Mouse (Mus musculus) testis, postnatal 10 days (tissue): ENCODE measurements around the gene Aipl1.

Experiments used
- DNase-seq: peaks from one replicate; pipeline ENCODE4 v3.0.0; 2021; ENCODE audit warnings: low spot score

The Aipl1 gene

DNA sequence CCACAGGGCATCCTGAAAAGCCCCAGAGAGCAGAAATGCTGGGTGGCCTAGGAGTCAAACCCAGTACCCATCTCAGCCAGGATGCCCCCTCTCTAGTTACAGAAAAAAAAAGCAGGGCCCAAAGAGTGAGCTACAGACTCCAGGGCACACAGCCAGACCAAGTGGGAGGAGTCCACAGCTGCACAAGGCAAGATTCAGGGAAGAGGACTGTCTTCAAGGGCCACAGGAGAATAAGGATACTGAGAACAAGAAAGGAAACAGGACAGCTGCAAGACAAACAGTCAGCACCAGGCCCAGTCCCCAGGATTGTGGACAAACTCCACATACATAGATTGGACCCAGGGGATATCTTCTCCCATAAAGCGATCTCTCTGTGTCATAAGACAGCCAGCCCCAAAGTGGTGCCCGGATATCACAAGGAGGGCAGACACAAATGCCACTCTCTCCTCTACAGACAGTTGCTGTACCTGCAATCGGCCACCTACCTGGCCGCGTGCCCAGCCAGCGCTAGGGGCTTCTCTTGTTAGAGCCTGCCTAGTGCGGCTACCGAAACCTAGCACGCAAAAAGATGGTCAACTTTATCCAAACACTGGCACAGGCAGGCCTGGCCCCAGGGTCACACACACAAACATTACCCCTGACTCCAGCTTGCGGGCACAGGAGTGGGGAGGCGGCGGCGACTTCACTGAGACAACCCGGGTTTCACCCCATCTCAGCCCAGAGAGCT lies 13.0 kb upstream of the Aipl1 start:
- DNase-seq = peak; percentile 55

DNA sequence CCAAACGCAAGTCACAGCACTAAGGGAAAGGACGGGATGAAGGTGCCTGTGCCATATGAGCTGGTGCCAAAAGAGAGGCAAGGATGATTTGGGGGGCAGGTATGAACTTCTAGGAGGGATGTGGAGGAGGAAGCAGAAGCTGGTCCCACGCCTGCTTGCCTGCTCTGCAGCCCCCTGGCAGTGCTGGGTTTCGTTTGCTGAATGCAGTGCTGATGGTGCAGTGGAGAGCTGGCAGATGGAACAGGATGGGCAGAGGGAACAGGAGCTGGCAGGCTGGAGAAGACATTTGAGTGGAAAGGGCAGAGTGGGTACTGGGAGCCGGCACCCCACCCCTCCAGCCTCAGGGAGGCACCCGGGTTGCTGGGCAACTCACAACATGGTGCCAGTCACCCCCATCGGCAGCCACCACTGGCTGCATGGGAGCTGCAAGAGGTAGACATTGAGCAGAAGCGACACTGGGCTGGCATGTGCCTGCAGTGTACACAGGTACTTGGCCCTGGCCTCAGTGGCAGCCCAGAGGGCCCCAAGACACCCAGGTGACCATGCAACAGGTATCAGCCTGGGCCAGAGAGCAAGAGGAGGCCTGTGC lies 12.0 kb upstream of the Aipl1 start:
- DNase-seq = no peak

DNA sequence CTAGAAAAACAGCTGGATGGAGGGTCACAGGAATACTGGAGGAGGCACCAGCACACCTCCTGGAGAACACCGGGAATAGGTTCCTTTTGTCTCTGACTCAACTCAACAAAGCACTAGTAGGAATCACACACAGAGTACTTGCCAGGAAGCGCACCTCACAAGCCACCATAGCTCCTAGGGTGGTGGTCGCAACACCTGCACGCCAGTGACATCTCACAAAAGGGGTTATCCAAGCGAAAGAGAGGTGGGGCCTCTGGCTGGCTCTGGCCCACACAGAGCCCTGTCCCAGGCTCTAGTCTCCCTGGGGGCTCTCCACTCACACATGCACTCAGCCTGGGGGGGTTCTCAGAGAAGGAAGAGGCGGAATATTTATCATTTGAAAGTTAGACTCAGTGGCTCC lies 11.4 kb upstream of the Aipl1 start:
- no peak for DNase-seq

DNA sequence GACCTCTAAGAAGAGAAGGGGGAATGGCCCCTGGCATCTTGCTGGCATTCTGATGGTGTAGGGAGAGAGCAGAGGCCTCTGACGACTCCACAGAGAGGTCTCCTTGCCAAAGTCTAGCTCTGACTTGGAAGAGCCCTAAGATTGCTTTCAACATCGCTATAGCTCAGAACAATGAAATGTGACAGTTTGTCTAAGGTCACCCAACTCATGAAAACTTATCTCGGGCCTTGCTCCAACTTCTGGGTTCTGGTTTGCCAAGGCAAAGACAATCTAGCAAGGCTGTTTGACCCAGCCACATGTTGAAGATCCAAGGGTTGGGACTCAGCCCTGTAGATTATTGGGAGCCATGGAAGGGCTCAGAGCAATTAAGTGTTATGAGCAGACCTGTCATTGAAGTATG lies 6.9 kb upstream of the Aipl1 start:
- DNase-seq = no peak

DNA sequence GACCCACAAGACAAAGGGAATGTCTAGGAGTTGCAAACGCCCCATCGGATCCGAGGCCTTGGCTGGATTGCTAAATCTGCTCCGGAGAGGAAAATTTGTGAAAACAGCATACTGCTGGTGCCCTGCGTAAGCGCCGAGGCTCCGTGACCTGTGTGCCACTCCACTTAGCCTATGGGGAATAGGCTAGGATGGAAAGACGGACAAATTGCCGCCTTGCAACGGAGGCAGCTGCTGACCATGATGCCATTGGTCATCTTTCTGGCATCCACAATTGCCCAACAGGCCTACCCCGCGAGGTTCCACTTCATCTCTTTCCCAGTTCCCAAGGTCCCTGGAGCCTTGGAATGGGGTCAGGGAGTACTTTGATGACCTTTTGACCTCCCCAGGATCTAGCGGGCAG lies 5.3 kb upstream of the Aipl1 start:
- DNase-seq = no peak

DNA sequence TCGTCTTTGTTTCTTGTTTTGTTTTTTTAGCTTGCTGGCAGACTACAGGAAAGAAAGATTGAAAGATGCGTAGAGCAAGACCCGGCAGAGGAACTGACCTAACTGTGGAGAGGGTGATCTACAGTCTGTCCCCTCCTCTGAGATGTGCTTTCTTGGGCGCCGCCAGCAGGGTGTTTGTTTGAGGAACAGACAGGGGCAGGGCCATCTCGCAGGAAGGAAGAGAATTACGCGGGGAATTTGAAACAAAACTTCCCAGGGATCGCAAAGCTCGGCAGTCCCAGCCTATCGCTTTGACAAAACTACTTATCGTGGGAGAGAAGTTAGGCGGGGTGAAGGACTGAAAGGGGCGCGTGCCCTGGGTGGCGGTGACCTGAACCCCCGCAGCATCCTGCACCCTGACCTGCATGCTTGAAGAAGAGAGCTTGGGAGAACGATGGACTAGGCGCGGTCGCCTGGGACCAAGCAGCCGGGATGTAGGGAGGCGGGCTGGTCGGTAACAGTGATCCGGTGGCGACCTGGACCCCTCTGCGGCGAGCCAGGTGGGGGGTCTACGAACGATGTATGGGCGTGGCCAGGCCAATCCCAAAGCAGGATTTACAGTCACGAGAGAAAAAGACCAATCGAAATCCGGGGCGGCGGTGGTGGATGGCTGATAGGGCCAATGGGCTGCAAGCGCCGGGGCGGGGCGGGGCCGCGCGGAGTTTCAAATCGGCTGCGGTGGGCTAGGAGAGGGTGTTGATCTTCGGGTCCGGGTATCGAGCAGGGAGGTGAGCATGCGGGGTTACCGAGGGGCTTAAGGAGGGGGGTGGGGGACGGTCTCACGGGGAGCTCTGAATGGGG lies 4.7 kb upstream of the Aipl1 start, which contains the start of gene Pimreg:
TSS of gene Pimreg (plus strand) at position 265 of the 840 bp plus-strand sequence.
- DNase-seq = peak; percentile 92

DNA sequence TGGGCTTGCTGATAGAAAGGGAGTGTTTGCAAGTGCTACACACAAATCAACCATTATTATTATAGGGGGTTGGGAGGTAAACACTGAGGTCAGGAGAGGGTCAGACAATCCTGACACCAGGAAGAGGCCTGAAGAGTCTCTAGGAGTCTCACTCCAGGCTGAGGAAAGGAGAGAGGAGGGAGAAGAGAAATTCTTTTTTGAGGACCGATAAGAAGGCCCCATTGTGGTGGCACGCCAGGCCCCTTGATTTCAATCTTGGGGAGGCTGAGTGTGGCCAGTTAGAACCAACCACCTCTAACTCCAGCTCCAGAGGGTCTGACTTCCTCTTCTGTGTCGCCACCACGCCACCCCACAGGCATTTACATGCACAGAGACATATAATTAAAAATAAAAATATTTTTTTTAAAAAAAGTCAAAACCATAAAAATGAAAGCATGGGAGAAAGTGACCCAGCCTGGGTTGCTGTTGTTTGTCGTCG lies 4.0 kb upstream of the Aipl1 start:
- DNase-seq = no peak

DNA sequence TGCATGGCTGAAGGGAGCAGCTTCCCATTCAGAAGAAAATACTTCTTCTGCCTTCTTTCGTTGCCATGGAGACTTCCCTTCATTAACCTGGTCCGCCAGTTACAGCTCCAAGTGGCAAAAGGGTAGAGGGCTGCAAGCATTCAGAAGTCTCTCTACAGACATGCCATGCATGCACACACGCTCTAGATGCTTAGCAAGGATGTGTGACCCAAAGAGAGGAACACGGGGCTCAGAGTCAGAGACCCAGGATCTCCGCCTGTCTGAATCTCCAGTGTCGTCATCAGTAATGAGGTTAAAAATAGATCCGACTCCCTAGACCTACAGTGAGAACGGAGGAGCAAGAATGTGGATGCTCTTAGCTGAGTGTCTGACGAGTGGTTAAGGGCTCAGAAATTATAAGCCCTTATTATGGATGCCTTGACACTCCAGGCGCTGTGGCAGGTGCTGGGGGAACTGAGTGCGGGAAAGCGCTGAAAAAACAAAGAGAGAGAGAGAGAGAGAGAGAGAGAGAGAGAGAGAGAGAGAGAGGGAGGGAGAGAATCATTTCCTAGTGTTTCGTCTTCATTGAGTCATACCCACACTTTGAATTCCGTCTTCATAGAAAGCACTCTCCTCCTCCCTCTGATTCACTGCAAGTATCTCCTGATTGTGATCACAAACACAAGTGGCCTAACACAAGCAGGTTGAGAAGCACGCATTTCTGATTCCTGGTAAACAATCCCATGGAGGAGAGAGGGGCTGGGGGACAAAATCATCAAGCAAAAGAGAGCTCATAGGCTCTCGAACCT lies 2.5 kb upstream of the Aipl1 start:
- no peak for DNase-seq

DNA sequence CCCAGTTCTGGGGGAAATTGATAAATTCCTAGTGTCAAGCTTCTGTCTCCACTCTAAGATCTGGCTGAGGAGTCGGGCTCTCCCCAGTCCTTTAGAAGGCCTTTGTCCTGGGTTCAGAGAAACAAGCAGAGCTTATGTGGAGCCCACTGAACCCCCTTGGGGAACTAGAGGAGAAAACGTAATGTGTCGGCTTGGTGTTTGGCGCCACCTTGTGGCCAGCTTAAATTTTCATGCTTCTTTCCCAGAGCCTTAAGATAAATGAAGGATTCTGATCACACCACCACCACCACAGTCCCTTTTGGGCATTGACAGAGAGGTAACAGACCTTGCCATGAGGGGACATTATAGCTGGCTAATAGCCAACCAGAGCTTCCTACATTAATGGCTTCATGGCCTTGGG lies 687 bp upstream of the Aipl1 start:
- peak; percentile 86 for DNase-seq

DNA sequence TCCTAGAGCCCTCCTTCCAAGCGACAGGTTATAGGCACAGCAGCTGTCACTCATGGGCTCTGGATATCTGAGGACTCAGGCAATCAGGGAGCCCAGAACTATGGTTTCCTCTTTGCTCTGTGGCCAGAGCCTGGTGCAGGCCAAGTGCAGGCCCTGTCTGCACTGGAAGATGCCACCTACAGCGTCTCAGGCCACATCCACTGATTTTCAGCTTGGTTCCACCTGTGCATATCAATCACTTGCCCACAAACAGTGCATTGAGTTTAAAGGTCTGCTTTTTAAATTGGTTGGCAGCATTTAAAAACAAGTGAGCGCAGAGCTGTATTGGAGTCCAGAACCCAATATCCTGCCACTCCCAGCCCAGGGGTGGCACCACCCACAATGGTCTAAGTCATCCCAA lies 4.7 kb downstream of the Aipl1 start:
- DNase-seq = no peak

DNA sequence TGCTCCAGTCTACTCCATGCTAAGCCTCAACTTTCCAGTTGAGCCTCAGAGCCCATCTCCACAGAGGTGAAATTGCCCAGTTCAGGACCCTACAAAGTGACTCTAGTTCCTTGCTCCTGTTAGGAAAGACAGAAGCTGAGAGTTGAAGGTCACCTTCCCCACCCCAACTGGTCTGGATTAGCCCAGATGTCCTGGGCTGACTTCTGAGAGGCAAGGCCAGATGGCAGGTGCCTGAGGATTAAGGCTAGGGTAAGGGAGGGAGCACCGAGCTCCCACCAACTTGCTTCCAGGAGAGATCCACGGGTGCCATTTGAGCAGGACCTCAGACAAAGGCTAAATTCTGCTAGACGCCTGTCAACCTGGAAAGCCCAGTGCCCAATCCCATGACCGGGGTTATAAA lies 5.2 kb downstream of the Aipl1 start:
- no peak for DNase-seq

DNA sequence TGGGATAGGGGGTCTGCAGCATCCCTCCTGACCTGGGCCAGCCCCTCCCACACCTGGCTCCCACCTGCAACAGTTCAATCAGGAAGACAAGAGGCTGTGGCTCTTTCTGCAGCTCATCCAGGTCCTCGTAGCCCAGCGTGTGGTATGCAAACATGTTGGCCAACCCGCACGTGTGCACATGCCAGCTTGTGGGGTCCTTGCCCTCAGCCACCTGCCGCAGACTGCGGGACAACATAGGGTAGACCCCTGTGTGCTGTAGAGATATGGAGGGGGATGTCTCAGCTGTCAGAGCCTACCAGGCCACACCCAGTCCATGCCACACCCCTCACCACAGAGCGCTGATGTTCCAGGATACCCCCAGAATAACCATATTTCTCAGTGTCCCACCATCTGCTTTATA lies 6.0 kb downstream of the Aipl1 start:
- DNase-seq = no peak

DNA sequence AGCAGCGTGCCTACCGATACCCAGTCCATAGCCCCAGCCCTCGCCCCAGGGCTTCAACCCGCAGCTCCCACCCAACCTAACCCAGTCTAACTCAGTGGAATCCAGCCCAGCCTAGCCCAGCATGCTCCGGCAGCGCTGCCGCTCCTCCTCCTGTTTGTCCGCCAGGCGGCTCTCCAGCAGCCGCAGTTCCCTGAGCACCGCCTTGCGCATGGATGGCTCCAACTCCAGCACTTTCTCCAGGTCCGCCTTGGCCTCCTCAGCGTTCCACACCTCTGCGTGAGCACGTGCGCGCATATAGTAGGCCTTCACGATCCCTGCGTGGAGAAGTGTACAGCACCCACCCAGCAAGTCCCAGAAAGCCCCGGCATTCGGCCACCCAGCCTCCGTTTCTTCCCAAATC lies 8.2 kb downstream of the Aipl1 start:
- DNase-seq = peak; percentile 61

DNA sequence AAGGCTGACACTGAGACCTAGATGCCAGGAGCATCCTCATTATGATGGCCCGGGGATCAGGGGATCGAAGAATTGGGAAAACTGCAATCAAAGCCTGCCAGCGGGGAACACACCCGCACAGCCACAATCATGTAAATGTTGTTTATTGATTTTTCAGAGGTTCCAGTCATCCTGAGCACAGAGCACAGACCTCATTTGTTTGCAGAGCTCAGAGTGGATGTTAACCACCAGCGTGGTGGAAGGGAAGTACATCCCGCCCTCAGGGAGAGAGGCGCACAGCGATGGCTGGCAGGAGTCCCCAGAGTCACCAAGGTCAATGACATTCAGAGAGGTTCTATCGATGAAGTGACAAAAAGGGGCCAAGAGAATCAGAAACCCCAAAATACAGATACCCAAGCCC lies 9.5 kb downstream of the Aipl1 start:
- DNase-seq = no peak

DNA sequence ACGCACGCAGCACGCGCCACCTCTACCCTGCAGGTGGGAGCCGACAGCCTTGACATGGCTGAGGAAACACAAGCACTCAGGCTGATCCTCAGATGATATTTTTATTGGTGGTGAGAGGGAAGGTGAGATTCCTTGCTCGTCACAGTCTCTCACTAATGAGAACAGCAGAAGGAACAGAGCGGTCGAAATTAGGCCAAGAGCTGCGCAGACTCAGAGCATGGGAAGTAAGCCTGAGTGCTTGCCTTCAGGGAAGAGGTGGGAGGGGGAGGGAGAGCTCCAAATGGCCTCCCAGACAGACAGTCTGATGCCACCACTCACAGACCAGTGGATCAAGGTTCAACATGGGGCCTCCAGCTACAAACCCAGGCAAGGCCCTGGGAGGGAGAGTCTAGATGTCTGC lies 10.8 kb downstream of the Aipl1 start:
- no peak for DNase-seq

DNA sequence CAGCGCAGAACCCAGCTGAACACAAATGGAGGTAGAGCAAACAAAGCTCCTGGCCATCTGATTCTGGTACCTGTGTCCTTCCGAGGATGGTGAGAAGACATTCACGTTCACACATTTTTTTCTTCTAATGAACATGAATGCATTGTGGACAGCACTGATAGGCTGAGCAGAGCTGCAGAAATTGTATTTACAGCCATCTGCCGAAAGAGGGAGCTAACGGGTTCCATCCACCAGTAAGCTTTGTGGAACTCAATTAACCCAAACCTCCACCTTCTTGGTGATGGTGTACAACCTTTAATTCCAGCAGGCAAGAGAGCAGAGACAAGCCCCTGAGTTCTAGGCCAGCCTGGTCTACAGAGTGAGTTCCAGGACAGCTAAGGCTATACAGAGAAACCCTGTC lies 11.5 kb downstream of the Aipl1 start:
- no peak for DNase-seq

DNA sequence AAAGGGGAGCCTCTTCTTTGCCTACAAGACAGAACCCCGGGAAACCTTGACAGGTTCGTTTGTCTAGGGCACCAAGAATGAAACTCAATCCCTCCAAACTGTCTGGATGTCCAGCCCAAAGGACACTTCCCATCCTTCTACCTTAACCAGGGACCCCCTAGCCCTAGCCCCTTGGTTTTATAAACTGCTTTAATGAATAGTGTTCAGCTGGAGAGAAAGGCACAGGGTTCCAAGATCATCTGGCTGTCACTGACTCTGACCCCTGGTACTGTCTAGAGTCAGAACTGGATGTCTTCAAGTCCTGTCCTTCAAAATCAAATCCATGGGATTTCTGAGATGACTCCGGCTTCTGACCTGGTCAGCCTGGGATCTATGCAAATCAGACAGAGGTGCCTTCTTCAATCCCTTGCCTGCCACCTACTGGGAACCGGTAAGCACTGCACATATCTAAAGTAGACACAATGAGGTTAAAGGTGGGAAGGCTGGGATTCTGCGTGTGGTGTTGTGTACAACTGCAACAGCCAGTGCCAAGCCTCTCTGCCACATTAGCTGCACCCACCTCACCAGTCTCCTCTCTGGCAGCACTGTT lies 13.0 kb downstream of the Aipl1 start:
- DNase-seq = peak; percentile 79

DNA sequence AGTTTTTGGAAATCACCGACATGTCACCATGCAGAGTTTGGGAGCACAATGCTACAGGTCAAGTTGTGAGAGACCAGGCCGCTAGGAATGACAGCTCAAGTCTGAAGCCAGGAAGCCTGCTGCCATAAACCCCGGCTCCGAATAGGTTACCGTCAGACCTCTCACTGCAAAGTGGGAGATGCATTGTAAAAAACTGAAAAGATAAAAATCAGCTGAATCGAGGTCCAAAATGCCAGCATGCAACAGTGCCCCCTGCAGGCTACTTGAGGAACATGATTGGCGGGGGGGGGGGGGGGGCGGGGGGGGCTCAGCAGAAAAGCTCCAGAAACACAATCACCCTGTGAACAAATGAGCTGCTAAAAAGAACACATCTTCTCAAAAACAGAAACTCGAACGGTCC lies 13.7 kb downstream of the Aipl1 start:
- no peak for DNase-seq

DNA sequence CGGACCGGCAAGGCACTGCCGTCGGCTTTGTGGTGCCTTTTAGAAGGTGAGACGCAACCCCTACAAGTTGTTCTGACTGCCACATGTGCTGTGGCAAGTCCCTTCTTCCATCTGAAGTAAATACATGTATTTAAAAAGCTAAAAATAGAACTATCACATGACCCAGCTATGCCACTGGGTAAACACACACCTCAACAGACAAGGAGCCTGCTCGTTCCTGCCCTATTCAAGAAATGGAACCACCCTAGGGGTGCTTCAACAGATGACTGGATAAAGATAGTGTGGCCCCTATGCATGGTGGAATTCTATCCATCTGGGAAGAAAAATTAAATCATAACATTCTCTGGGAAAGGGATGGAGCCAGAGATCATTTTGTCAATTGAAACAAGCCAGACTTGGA lies 14.5 kb downstream of the Aipl1 start:
- DNase-seq = no peak

DNA sequence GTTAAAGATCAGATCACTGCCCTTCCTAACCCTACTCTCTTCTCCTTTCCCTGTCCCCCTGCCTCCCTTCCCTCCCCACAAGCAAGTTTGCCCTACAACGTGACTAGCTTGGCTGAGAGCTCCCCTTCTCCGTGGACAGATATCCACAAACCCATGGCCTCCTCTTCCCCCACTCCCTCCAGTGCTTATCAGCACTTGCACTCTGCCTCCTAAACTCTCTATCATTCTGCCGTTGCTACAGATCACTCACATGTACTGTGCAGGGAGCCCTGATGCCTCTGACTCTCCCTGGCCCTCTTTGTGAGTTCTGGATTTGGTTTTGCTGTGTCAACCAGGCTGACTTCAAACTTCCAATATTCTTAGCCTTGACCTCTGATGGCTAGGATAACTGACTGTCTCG lies 16.3 kb downstream of the Aipl1 start:
- DNase-seq = no peak

DNA sequence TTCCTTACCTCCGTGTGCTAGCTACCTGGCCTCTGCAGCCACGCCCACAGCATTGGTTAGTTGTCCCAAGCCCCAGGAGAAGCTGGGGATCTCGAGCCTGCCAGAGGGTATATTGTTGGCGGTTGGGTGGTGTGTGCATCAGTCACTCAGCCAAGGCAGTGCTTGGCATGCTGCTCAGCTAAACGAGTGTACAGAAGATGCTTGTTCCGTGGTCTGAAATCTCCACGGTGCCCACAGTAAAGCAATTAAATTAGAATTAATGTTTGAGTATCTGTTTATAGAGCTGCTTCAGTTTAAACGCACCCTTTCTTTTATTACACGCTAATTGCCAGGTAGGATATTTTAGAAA lies 20.1 kb downstream of the Aipl1 start:
- no peak for DNase-seq
